Mouse (Mus musculus) CH12.LX (cell line): ENCODE data around the gene Med15. TPM values are rescaled to one million over a fixed set of nuclear protein-coding genes. Genes with fewer than 3 reads are reported as not detected.

Experiments
- DNase-seq: peaks from one replicate; pipeline ENCODE4 v3.0.0-alpha.2; 2013; ENCODE audit errors: extremely low read depth
- H3K27ac ChIP-seq: 2 replicates; pipeline ENCODE4 v1.5.1; 2012; ENCODE audit warnings: low read depth, mild to moderate bottlenecking, control low read depth, moderate library complexity; ENCODE audit not compliant: insufficient read depth
- H3K27me3 ChIP-seq: replicated peaks from 2 replicates; pipeline ENCODE3; 2012; ENCODE audit warnings: inconsistent platforms
- H3K36me3 ChIP-seq, 2 experiments: replicated peaks in 1 of 2; 2 replicates each; pipeline versions ENCODE3 to v1.6.1; 2012; ENCODE audit warnings: inconsistent platforms in 1 of 2, low read length in 1 of 2, mild to moderate bottlenecking in 1 of 2, mixed read lengths in 1 of 2, moderate library complexity in 1 of 2; ENCODE audit not compliant: control insufficient read depth in 1 of 2, insufficient read depth in 1 of 2
- H3K4me1 ChIP-seq, 2 experiments: 2 replicates each; pipeline ENCODE4 v1.6.1; 2012; ENCODE audit warnings: inconsistent platforms in 1 of 2, moderate library complexity in 1 of 2; ENCODE audit not compliant: insufficient read depth in 2 of 2, control insufficient read depth in 1 of 2
- H3K4me2 ChIP-seq: 2 replicates; pipeline ENCODE4 v1.6.1; 2012; ENCODE audit warnings: low read depth, mild to moderate bottlenecking, control low read depth; ENCODE audit not compliant: poor library complexity, insufficient read depth, severe bottlenecking
- H3K4me3 ChIP-seq, 3 experiments: fragments of 150-350 bp in 1 of 3; sonication (generic) in 1 of 3; replicated peaks in 1 of 3; 2 replicates each; pipeline versions ENCODE3 to v1.5.1; 2011 to 2012; ENCODE audit warnings: low read depth in 2 of 3, low read length in 2 of 3, mild to moderate bottlenecking in 2 of 3, moderate library complexity in 2 of 3, control low read depth in 1 of 3, improper control_type of control experiment in 1 of 3, inconsistent platforms in 1 of 3, mixed read lengths in 1 of 3; ENCODE audit not compliant: poor library complexity in 1 of 3
- H3K79me2 ChIP-seq: replicated peaks from 2 replicates; pipeline ENCODE4 v1.6.1; 2012; ENCODE audit warnings: mild to moderate bottlenecking, moderate library complexity; ENCODE audit not compliant: control insufficient read depth, poor library complexity, insufficient read depth, severe bottlenecking; ENCODE audit errors: extremely low read depth
- H3K9ac ChIP-seq: 2 replicates; pipeline ENCODE4 v1.6.1; 2012; ENCODE audit warnings: low read depth, mild to moderate bottlenecking, control low read depth, moderate library complexity; ENCODE audit not compliant: insufficient read depth
- H3K9me3 ChIP-seq: replicated peaks from 2 replicates; pipeline ENCODE3; 2012; ENCODE audit warnings: low read length, inconsistent platforms, mixed read lengths
- CHD2 ChIP-seq: IDR thresholded peaks from 2 replicates; pipeline ENCODE4 v1.6.1; 2011; ENCODE audit warnings: low read length, improper control_type of control experiment
- CTCF ChIP-seq, 2 experiments: IDR thresholded peaks in 1 of 2; conservative IDR thresholded peaks in 1 of 2; 2 replicates each; pipeline ENCODE4 v1.5.1; 2011 to 2012; ENCODE audit warnings: low read depth in 2 of 2, low read length in 2 of 2, improper control_type of control experiment in 1 of 2, inconsistent platforms in 1 of 2, mild to moderate bottlenecking in 1 of 2, moderate library complexity in 1 of 2
- ELF1 ChIP-seq: IDR thresholded peaks from 2 replicates; pipeline ENCODE4 v1.6.1; 2014; ENCODE audit warnings: low read depth, mild to moderate bottlenecking, inconsistent platforms, low read length, improper control_type of control experiment
- ETS1 ChIP-seq: conservative IDR thresholded peaks from 2 replicates; pipeline ENCODE4 v1.6.1; 2012; ENCODE audit warnings: low read depth, mild to moderate bottlenecking, inconsistent platforms, low read length, improper control_type of control experiment, moderate library complexity
- GABPA ChIP-seq: IDR thresholded peaks from 2 replicates; pipeline ENCODE4 v1.6.1; 2012; ENCODE audit warnings: low read depth, low read length, improper control_type of control experiment, inconsistent platforms; ENCODE audit not compliant: insufficient replicate concordance
- HCFC1 ChIP-seq: IDR thresholded peaks from 2 replicates; pipeline ENCODE4 v1.6.1; 2012; ENCODE audit warnings: low read depth, mild to moderate bottlenecking, inconsistent platforms, low read length, improper control_type of control experiment
- IRF4 ChIP-seq: IDR thresholded peaks from 2 replicates; pipeline ENCODE4 v1.6.1; 2014; ENCODE audit warnings: low read depth, mild to moderate bottlenecking, inconsistent platforms, low read length, improper control_type of control experiment
- JUN ChIP-seq: IDR thresholded peaks from 2 replicates; pipeline ENCODE4 v1.6.1; 2011; ENCODE audit warnings: low read depth, mild to moderate bottlenecking, low read length, improper control_type of control experiment, moderate library complexity; ENCODE audit not compliant: insufficient read depth
- JUND ChIP-seq: conservative IDR thresholded peaks from 2 replicates; pipeline ENCODE4 v1.6.1; 2011; ENCODE audit warnings: low read depth, low read length, improper control_type of control experiment
- MAZ ChIP-seq: IDR thresholded peaks from 2 replicates; pipeline ENCODE4 v1.6.1; 2012; ENCODE audit warnings: low read depth, mild to moderate bottlenecking, inconsistent platforms, low read length, improper control_type of control experiment, moderate library complexity
- MEF2A ChIP-seq: IDR thresholded peaks from 2 replicates; pipeline ENCODE4 v1.6.1; 2014; ENCODE audit warnings: low read depth, mild to moderate bottlenecking, inconsistent platforms, low read length, improper control_type of control experiment, borderline replicate concordance
- MXI1 ChIP-seq: IDR thresholded peaks from 2 replicates; pipeline ENCODE4 v1.6.1; 2011; ENCODE audit warnings: mild to moderate bottlenecking, low read depth, low read length, improper control_type of control experiment
- NELFE ChIP-seq: IDR thresholded peaks from 2 replicates; pipeline ENCODE4 v1.6.1; 2011; ENCODE audit warnings: low read depth, low read length, improper control_type of control experiment
- NRF1 ChIP-seq: IDR thresholded peaks from 2 replicates; pipeline ENCODE4 v1.6.1; 2014; ENCODE audit warnings: low read depth, mild to moderate bottlenecking, inconsistent platforms, low read length, improper control_type of control experiment, moderate library complexity
- PAX5 ChIP-seq: IDR thresholded peaks from 2 replicates; pipeline ENCODE4 v1.6.1; 2012; ENCODE audit warnings: low read length, inconsistent platforms, mixed read lengths
- POLR2A ChIP-seq: IDR thresholded peaks from 2 replicates; pipeline ENCODE4 v1.6.1; 2011; ENCODE audit warnings: low read depth, mild to moderate bottlenecking, improper control_type of control experiment, low read length
- POLR2AphosphoS2 ChIP-seq: IDR thresholded peaks from 2 replicates; pipeline ENCODE4 v1.6.1; 2011; ENCODE audit warnings: low read depth, low read length, improper control_type of control experiment
- RCOR1 ChIP-seq: conservative IDR thresholded peaks from 2 replicates; pipeline ENCODE4 v1.6.1; 2012; ENCODE audit warnings: low read depth, mild to moderate bottlenecking, inconsistent platforms, low read length, improper control_type of control experiment
- SIN3A ChIP-seq: IDR thresholded peaks from 2 replicates; pipeline ENCODE4 v1.6.1; 2012; ENCODE audit warnings: low read length, improper control_type of control experiment, inconsistent platforms
- SMC3 ChIP-seq: IDR thresholded peaks from 2 replicates; pipeline ENCODE4 v1.6.1; 2011; ENCODE audit warnings: low read depth, low read length, improper control_type of control experiment
- TBP ChIP-seq: conservative IDR thresholded peaks from 2 replicates; pipeline ENCODE4 v1.6.1; 2011; ENCODE audit warnings: low read depth, low read length, improper control_type of control experiment
- UBTF ChIP-seq: IDR thresholded peaks from 2 replicates; pipeline ENCODE4 v1.6.1; 2012; ENCODE audit warnings: low read depth, mild to moderate bottlenecking, inconsistent platforms, low read length, improper control_type of control experiment, moderate library complexity
- ZMIZ1 ChIP-seq: IDR thresholded peaks from 2 replicates; pipeline ENCODE4 v1.6.1; 2012; ENCODE audit warnings: low read depth, mild to moderate bottlenecking, inconsistent platforms, low read length, improper control_type of control experiment
- ZNF384 ChIP-seq: IDR thresholded peaks from 2 replicates; pipeline ENCODE4 v1.6.1; 2012; ENCODE audit warnings: low read depth, low read length, improper control_type of control experiment, inconsistent platforms
- dilution Hi-C: fragments of 300-500 bp; cut with MboI; formaldehyde crosslinking; loops from 2 replicates; pipeline ENCODE4 v1.14.3; 2020; ENCODE audit warnings: low sequenced_read_pairs; ENCODE audit not compliant: extremely low pct_unique_long_range_greater_than_20kb, extremely low pct_ligation_motif_present
- in situ Hi-C: fragments of 300-500 bp; cut with MboI; formaldehyde crosslinking; loops from 3 replicates; pipeline ENCODE4 v1.14.3; 2019; ENCODE audit warnings: low sequenced_read_pairs, low pct_ligation_motif_present, low pct_unique_long_range_greater_than_20kb, mixed read lengths
- polyA plus RNA-seq: library from polyadenylated mRNA; unstranded; fragments of >175 nt; gene quantifications from 2 replicates; pipeline ENCODE4 v1.2.1, GENCODE M21; 2012; ENCODE audit warnings: low read depth; ENCODE audit not compliant: insufficient read length
- total RNA-seq, 2 experiments: library from RNA; depleted of rRNA; stranded (reverse); fragments of 300-350 nt in 1 of 2; fragments of >200 nt in 1 of 2; gene quantifications; 2 replicates each; pipeline ENCODE4 v1.2.3; 2012 to 2014

Med15 gene
- total and polyA plus RNA-seq, 3 experiments = 20.1 to 78.1 (median 42.6) TPM

DNA sequence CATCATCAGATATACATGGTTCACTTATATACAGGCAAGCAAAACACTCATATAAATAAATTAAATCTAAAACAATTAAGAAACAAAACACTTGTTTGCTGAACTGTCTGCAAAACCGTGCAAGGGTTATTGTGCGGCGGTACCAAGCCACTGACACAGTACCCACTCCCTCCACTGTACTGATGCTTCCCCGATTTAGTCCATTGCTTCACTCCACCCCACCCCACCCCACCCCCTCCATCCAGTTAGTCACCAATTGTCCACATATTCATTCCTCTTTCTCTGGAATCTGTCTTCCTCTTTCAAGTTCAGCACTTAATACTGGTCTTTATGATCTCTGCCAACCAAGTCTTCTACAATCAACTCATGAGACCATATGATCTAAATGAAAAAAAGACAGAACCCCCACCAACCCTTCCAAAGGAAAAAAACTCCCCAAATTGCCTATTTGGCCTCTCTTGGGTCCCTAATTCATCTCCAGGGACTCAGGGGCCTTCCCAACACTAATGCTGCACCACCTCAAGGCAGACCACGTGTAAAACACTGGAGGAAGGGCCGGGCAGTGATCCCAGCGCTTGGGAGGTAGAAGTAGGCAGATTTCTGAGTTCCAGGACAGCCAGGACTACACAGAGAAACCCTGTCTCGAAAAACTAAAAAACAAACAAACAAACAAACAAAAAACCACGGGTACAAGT is 11.4 kb downstream of the Med15 start (continued):
- TF ChIP-seq ZNF384 (peak; percentile 77), POLR2A (no peak; the same call in 1 of the 2 replicates), PAX5 (no peak), CHD2 (no peak), UBTF (no peak), ELF1 (no peak), MXI1 (peak; percentile 94), GABPA (no peak), POLR2AphosphoS2 (no peak)

DNA sequence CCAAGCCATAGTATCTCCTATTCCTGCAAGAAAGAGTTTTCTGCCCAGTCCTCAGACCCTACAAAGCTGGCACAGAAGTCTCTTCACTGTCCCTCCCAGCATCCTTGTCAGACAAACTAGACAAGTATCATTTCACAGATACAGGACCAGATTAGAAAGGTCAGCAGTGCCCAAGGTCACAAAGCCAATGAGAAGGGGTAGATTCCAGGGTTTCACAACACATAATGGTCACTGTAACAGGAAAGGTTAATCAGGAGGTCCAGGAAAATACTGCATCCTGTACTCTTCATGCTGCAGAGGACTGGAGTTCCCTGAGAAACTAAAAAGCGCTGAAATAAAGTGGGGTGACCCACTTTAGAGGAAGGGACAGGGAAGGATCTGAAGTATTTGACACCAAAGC is 14.9 kb downstream of the Med15 start:
- dilution Hi-C loops = no loop called here
- Histone ChIP-seq H3K4me2 (no peak overlapping the region), H3K27me3 (no peaks in the 10 kb centered on the region), H3K9me3 (no peaks in the 10 kb centered on the region), H3K27ac (no peak overlapping the region), H3K4me1 (peaks cover 3 to 25% of the 10 kb centered on the region in 2 experiments; a peak in 3 of 4 replicates), H3K4me3 (no peak overlapping the region), H3K36me3 (peaks cover 4 to 57% of the 10 kb centered on the region in 2 experiments), H3K79me2 (peaks cover 93% of the 10 kb centered on the region), H3K9ac (no peak overlapping the region)
- no peak for TF ChIP-seq MAZ
- no peak for TF ChIP-seq SMC3
- no peak for TF ChIP-seq TBP
- TF ChIP-seq RCOR1 = no peak
- TF ChIP-seq NRF1 = no peak
- TF ChIP-seq HCFC1 = no peak
- no peak for TF ChIP-seq ZMIZ1
- TF ChIP-seq MXI1 = no peak
- no peak for TF ChIP-seq GABPA
- no peak for TF ChIP-seq NELFE
- TF ChIP-seq CHD2 = no peak
- no peak for TF ChIP-seq IRF4
- TF ChIP-seq SIN3A = no peak
- TF ChIP-seq ETS1 = no peak
- TF ChIP-seq CTCF (conservative IDR thresholded peaks at IDR 0.05 in 1 of 2, IDR thresholded peaks at IDR 0.05 in 1 of 2; ENCODE audit: low read depth in 2 of 2, low read length in 2 of 2) = no peak
- TF ChIP-seq MEF2A = no peak
- TF ChIP-seq JUN = no peak
- TF ChIP-seq JUND = no peak
- in situ Hi-C loops = no loop called here
- no peak for DNase-seq
